Mouse (Mus musculus) bone marrow, adult 2 months (tissue): ENCODE results near the gene Rapgef5. TPM values are rescaled to one million over a fixed set of nuclear protein-coding genes. Genes with fewer than 3 reads are reported as not detected.

Experiments used
- H3K27ac ChIP-seq: fragments of 200-500 bp; 2 replicates; pipeline ENCODE4 v1.5.1; 2012; ENCODE audit warnings: low read depth, mild to moderate bottlenecking, control low read depth, inconsistent platforms, low read length; ENCODE audit not compliant: control insufficient read depth, poor library complexity, insufficient read depth
- H3K4me1 ChIP-seq: fragments of 200-500 bp; 2 replicates; pipeline ENCODE4 v1.6.1; 2011; ENCODE audit warnings: low read length; ENCODE audit not compliant: control insufficient read depth, insufficient read depth
- H3K4me3 ChIP-seq: fragments of 200-500 bp; replicated peaks from 2 replicates; pipeline ENCODE3; 2011; ENCODE audit warnings: mild to moderate bottlenecking, low read depth, low read length, control low read depth; ENCODE audit not compliant: control insufficient read depth
- CTCF ChIP-seq: fragments of 200-500 bp; IDR thresholded peaks from 2 replicates; pipeline ENCODE4 v1.5.1; 2011; ENCODE audit warnings: low read length, control low read depth; ENCODE audit not compliant: control insufficient read depth, insufficient read depth
- POLR2A ChIP-seq: fragments of 200-500 bp; IDR thresholded peaks from 2 replicates; pipeline ENCODE4 v1.6.1; 2011; ENCODE audit warnings: low read depth, mild to moderate bottlenecking, control low read depth, low read length, borderline replicate concordance; ENCODE audit not compliant: control insufficient read depth
- WGBS: fragments of 180-500 bp; shearing (Covaris S2); methylation state at CpG from one replicate; pipeline ENCODE4 v1.1.7; 2018; 5-methylcytosine and 5-hydroxymethylcytosine counted together
- polyA plus RNA-seq: library from polyadenylated mRNA; stranded (reverse); fragments of >200 nt; gene quantifications from 2 replicates; pipeline ENCODE4 v1.2.4, GENCODE M21; 2011; ENCODE audit warnings: low replicate concordance; ENCODE audit not compliant: missing spikeins, insufficient read depth, insufficient read length

Rapgef5 gene
- polyA plus RNA-seq, 1 experiment, result 3.2 TPM

DNA sequence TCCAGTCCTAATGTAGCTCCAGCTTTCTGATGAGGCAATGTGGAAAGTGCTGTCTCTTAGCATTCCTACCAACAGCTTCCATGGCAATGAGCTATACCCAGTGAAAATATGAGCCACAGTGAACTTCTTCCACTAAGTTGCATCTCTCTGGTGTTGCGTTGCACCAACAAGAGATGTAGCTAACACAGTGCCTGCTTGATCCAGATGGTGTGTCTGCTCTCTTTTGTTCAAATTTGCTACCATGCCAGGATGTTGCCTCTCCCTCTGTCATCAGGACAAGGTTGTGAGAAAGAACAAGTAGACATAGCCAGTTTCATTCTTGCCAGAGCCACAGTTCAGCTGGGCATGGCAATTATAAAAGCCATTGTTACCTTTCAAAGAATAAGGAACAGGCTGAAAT lies 18.9 kb upstream of the Rapgef5 start:
- Histone ChIP-seq H3K4me1 (no peaks in the 10 kb centered on the region; the same call in 1 of the 2 replicates), H3K4me3 (no peak overlapping the region), H3K27ac (no peak overlapping the region)
- 70% methylated on average over 1 of the region's 1 CpGs for WGBS
- no peak for TF ChIP-seq POLR2A
- no peak for TF ChIP-seq CTCF

DNA sequence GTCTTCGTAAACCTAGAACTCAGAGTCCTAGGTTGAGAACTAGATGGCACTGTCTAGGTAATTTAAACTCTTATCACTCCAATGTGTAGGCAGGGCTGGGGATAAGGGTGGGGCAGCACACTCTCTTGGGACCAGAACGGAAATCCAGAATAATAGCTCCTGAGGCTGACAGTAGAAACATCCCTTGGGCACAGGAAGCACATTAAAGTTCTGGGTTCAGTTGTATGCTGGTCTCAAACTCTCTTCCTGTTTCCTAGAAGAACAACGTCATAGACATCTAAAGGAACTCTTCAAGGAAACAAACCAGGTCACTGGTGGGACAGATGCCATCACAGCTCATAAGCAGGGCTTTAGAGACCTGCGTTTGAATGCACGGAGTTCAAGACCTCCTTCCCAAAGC lies 17.0 kb upstream of the Rapgef5 start:
- no peak overlapping the region for H3K4me3 ChIP-seq
- WGBS, result 64% methylated on average over 5 of the region's 5 CpGs
- no peak overlapping the region for H3K27ac ChIP-seq
- H3K4me1 ChIP-seq, result no peaks in the 10 kb centered on the region; the same call in 1 of the 2 replicates
- TF ChIP-seq CTCF, result no peak
- no peak for TF ChIP-seq POLR2A

DNA sequence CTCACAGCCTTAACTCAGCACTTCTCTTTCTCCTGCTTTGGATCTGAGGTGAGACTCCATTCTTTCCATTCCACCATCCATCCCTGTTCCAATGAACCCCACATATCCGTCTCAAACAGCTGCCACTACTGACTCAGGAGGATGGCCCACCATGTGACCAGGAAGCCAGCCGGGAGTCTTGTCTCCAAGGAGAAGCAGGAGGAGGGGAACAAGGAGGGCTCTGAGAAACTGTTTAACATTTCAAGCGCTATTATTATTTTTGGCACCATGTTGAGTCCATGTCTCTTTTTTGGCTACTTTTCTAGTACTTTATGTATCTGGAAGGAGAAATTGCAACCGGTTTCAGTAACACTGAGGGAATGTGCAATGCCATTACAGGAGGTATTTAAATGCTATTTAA lies 15.1 kb upstream of the Rapgef5 start:
- Histone ChIP-seq H3K4me1 (no peaks in the 10 kb centered on the region; the same call in 1 of the 2 replicates), H3K27ac (no peak overlapping the region), H3K4me3 (no peak overlapping the region)
- TF ChIP-seq POLR2A (no peak), CTCF (no peak)
- WGBS, result 75% methylated on average over 4 of the region's 4 CpGs

DNA sequence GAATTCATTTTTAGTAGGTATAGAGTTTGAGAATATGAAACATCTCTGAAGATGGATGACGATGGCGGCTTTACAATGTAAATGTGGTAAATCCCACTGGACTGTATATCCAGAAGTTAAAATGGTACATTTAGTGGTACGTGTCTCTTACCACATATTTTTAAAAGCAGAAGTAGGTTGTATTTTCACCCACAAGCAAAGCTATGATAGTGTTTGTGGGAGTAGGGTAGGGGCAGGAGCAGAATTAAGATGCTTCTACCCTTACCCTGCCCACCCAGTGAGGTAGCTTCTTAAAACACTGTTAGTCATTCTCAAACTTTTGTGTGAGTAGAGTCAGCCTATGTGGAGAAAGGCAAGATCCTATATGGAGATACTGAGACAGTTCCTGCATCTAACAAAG lies 13.4 kb upstream of the Rapgef5 start:
- TF ChIP-seq CTCF (no peak), POLR2A (no peak)
- WGBS, result 74% methylated on average over 3 of the region's 3 CpGs
- Histone ChIP-seq H3K4me1 (no peaks in the 10 kb centered on the region; the same call in 1 of the 2 replicates), H3K4me3 (no peak overlapping the region), H3K27ac (no peak overlapping the region)

DNA sequence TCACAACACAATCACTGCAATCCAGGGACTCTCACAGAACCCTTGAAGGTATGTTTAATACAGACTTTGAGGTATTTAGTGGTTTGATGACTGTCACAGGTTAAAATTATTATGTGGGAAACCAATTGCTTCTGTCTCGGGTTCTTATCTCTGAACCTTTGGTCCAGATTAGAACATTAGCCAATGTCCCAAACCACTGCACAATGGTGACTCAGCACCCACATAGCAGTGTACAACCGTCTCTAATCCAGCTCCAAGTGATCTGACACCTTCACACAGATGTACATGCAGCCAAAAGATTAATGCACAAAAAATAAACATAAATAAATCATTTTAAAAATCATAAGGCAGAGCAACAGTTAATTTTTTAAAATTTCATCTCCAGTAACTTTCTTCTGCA lies 11.1 kb upstream of the Rapgef5 start:
- TF ChIP-seq POLR2A (no peak), CTCF (no peak)
- Histone ChIP-seq H3K4me3 (no peak overlapping the region), H3K27ac (no peak overlapping the region), H3K4me1 (no peaks in the 10 kb centered on the region)
- WGBS, result 18% methylated on average over 2 of the region's 2 CpGs

DNA sequence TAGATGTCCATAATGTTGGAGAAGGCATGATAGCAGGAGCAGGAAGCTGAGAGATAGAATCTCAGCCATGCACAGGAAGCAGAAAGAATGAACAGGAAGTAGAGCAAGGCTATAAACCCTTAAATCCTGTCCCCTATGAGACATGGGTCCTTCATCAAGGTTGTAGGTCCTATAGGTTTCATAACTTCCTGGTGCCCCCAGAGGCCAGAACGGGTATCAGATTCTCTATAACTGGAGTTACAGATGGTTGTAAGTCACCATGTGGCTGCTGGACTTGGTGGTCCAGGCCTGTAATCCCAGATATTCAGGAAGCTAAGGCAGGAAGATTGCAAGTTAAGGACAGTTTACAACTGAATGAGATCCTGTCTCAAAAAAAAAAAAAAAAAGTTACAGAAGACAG lies 8.5 kb upstream of the Rapgef5 start:
- Histone ChIP-seq H3K4me1 (no peaks in the 10 kb centered on the region), H3K27ac (no peak overlapping the region), H3K4me3 (no peak overlapping the region)
- TF ChIP-seq POLR2A (no peak), CTCF (no peak)
- WGBS, result 19% methylated on average over 1 of the region's 1 CpGs

DNA sequence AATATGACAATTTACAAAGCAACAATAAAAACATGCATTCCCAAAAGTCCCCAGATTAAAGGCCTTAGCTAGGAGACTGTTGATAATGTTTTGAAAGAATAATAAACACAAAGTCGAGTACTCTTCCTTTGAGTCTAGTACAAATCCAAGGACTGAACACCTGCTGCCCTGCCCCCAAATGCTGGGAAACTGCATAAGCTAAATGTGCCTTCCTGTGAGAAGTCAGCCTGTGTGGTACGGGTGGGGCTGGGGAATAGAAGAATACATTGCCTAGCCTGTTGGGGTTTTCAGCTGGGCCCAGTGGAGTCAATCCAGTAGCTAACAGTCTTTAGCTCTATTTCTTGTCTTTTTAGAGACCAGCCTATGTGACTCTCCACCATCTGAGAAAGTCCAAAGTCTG lies 6.4 kb upstream of the Rapgef5 start:
- no peaks in the 10 kb centered on the region for H3K4me1 ChIP-seq
- TF ChIP-seq POLR2A (no peak), CTCF (no peak)
- H3K27ac ChIP-seq, result no peak overlapping the region
- no peak overlapping the region for H3K4me3 ChIP-seq
- 68% methylated on average over 2 of the region's 2 CpGs for WGBS

DNA sequence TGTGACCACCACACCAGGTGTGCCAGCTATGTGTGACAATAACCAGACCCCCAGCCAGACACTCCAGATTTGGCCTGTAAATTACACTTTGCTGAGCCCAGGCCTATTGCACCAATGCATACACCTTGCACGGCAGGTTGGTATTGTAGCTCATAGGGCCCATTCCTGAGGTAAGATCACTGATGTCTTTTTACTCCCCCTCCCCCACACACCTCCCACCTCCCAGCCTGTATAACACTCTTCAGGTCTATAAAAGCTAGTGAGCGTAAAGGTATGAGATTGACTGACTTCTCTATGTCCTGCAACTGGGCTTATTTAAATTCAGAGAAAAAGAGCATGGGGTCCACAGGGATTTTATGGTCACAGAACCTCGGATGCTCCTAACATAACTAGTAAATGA lies 3.8 kb upstream of the Rapgef5 start:
- H3K27ac ChIP-seq, result no peak overlapping the region
- TF ChIP-seq CTCF (no peak), POLR2A (no peak)
- no peak overlapping the region for H3K4me3 ChIP-seq
- 81% methylated on average over 3 of the region's 3 CpGs for WGBS
- no peaks in the 10 kb centered on the region; the same call in 1 of the 2 replicates for H3K4me1 ChIP-seq
